Mouse (Mus musculus) midbrain, postnatal 0 days (tissue): ENCODE data around the gene Gm49027. TPM values are rescaled to one million over a fixed set of nuclear protein-coding genes. Genes with fewer than 3 reads are reported as not detected.

ENCODE experiments used
- ATAC-seq: fragments of 200-750 bp; cut with Nextera tagmentation; 2 replicates; pipeline ENCODE4 v1.8.0; 2017; ENCODE audit warnings: moderate number of reproducible peaks, mild to moderate bottlenecking, moderate TSS enrichment, moderate library complexity; ENCODE audit not compliant: low FRiP score
- DNase-seq: peaks from one replicate; pipeline ENCODE4 v3.0.0-alpha.2; 2015; ENCODE audit warnings: low spot score
- H3K27ac ChIP-seq: fragments of 300-500 bp; sonication (generic); 2 replicates; pipeline ENCODE4 v1.5.1; 2014; ENCODE audit warnings: low read depth, mild to moderate bottlenecking, low read length, mixed read lengths
- H3K27me3 ChIP-seq: fragments of 300-500 bp; sonication (generic); 2 replicates; pipeline ENCODE4 v1.6.1; 2014; ENCODE audit warnings: low read length, control low read depth, mixed read lengths; ENCODE audit not compliant: insufficient read depth
- H3K36me3 ChIP-seq: fragments of 300-500 bp; sonication (generic); 2 replicates; pipeline ENCODE4 v1.6.1; 2014; ENCODE audit warnings: low read length, control low read depth, mixed read lengths; ENCODE audit not compliant: insufficient read depth
- H3K4me1 ChIP-seq: fragments of 300-500 bp; sonication (generic); 2 replicates; pipeline ENCODE4 v1.6.1; 2014; ENCODE audit warnings: mild to moderate bottlenecking, control low read depth, antibody characterized with exemption, low read length, mixed read lengths; ENCODE audit not compliant: insufficient read depth
- H3K4me2 ChIP-seq: fragments of 300-500 bp; sonication (generic); 2 replicates; pipeline ENCODE4 v1.6.1; 2014; ENCODE audit warnings: low read depth, mild to moderate bottlenecking, low read length, mixed read lengths; ENCODE audit not compliant: poor library complexity, severe bottlenecking
- H3K4me3 ChIP-seq: fragments of 300-500 bp; sonication (generic); 2 replicates; pipeline ENCODE4 v1.5.1; 2014; ENCODE audit warnings: low read depth, mild to moderate bottlenecking, low read length, moderate library complexity
- H3K9ac ChIP-seq: fragments of 300-500 bp; sonication (generic); replicated peaks from 2 replicates; pipeline ENCODE4 v1.6.1; 2014; ENCODE audit warnings: mild to moderate bottlenecking, low read length, moderate library complexity, mixed read lengths; ENCODE audit not compliant: poor library complexity, severe bottlenecking
- H3K9me3 ChIP-seq: fragments of 300-500 bp; sonication (generic); 2 replicates; pipeline ENCODE4 v1.6.1; 2016; ENCODE audit warnings: low read length, control low read depth
- CTCF ChIP-seq: IDR thresholded peaks from 2 replicates; pipeline ENCODE4 v1.5.1; 2016; ENCODE audit warnings: antibody characterized with exemption, mild to moderate bottlenecking
- WGBS: fragments of 180-500 bp; shearing (Covaris S2); extraction: QIAGEN DNeasy Blood & Tissue Kit; methylation state at CpG from one replicate; pipeline ENCODE4 v1.1.7; 2014; 5-methylcytosine and 5-hydroxymethylcytosine counted together
- polyA plus RNA-seq: library from polyadenylated mRNA; unstranded; fragments of >200 nt; fragmentation: Nextera tagmentation; extraction: Ambion mirVana; gene quantifications from 2 replicates; pipeline ENCODE4 v1.2.1, GENCODE M21; 2015
- total RNA-seq: library from RNA; depleted of rRNA; stranded (reverse); fragments of >200 nt; gene quantifications from 2 replicates; pipeline ENCODE4 v1.2.3, GENCODE M21; 2014

Gene Gm49027
- total and polyA plus RNA-seq, 2 experiments from 2014 or later: 0.43 to 0.93 TPM

DNA sequence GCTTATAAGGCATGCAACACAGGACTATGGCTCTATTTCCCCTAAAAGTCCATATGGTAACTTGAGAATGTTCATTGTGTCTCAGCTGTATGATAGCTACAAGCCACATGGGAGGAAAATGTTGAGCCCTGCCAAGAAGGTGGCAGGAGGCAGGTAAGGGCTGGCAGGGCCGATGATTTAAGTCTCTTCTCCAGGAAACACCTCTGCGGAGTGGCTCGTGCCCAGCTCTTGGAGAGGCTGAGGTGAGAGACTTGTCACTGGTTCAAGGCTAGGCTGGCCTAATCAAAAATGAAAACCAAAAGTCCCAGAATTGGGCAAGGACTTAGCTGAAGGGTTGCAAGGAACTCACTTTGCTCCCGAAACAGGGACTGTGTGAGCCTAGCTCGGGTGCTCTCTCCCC is 15.1 kb downstream of the Gm49027 start, which contains the start of gene B3gnt4:
B3gnt4 (plus strand) TSS at position 301 of the 400 bp plus-strand sequence.
- no peak for DNase-seq
- no peaks in the 10 kb centered on the region for H3K27me3 ChIP-seq
- H3K4me1 ChIP-seq: no peaks in the 10 kb centered on the region
- H3K4me3 ChIP-seq: no peak within 1 kb of the TSS; the same call in 1 of the 2 replicates
- WGBS: 91% methylated on average over 5 of the region's 5 CpGs
- H3K9me3 ChIP-seq: no peaks in the 10 kb centered on the region
- no peak for TF ChIP-seq CTCF
- H3K9ac ChIP-seq: no peak within 1 kb of the TSS
- no peak within 1 kb of the TSS for H3K27ac ChIP-seq
- H3K4me2 ChIP-seq: peak within 1 kb of the TSS; percentile 71
- peaks cover 13% of the 10 kb centered on the region for H3K36me3 ChIP-seq
- ATAC-seq: no peak

DNA sequence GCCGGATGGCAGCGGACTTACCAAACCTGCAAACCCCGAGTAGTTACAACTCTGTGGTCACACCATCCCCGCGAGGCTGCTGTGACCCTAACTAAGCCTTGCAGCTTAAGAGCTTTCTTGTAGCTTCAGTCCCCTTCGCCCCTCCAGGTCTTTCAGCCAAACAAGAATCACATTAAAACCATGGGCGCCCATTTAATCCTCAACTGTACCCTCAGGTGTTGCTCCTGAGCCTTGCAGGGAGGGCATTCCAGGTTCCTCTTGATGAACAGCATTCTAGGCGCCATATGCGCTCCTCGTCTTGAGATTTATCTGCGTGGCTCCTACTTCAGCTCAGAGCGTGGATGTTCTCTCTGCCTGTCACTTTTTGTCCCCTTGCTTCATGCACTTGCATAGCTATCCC is 16.4 kb downstream of the Gm49027 start:
- peak overlapping the region; percentile 60 for H3K4me3 ChIP-seq
- no peak overlapping the region for H3K27ac ChIP-seq
- H3K4me2 ChIP-seq: peak overlapping the region; percentile 71
- H3K4me1 ChIP-seq: no peaks in the 10 kb centered on the region
- DNase-seq (no peak), ATAC-seq (no peak)
- 6% methylated on average over 12 of the region's 12 CpGs for WGBS
- no peak for TF ChIP-seq CTCF
- H3K9me3 ChIP-seq: no peaks in the 10 kb centered on the region
- H3K36me3 ChIP-seq: peaks cover 11% of the 10 kb centered on the region
- no peaks in the 10 kb centered on the region for H3K27me3 ChIP-seq
- peak overlapping the region; percentile 65 for H3K9ac ChIP-seq

GRCm38 (mm10) chr5:123507936-123508723 is 17.2 kb downstream of the Gm49027 start:
- H3K27me3 ChIP-seq: no peaks in the 10 kb centered on the region
- H3K27ac ChIP-seq: no peak overlapping the region
- H3K4me3 ChIP-seq: peak overlapping the region; percentile 60
- ATAC-seq: peak; percentile 92
- peak; percentile 60 for TF ChIP-seq CTCF
- H3K4me1 ChIP-seq: no peaks in the 10 kb centered on the region
- H3K9ac ChIP-seq: peak overlapping the region; percentile 65
- peaks cover 11% of the 10 kb centered on the region for H3K36me3 ChIP-seq
- no peaks in the 10 kb centered on the region for H3K9me3 ChIP-seq
- H3K4me2 ChIP-seq: peak overlapping the region; percentile 71
- WGBS: under 1% methylated on average over 50 of the region's 59 CpGs
- peak; percentile 95 for DNase-seq

- no peak overlapping the region for H3K27ac ChIP-seq
- H3K4me3 ChIP-seq: no peak overlapping the region
- TF ChIP-seq CTCF: no peak
- no peak overlapping the region for H3K4me2 ChIP-seq
- no peaks in the 10 kb centered on the region for H3K36me3 ChIP-seq
- no peak for ATAC-seq
- peaks cover 3% of the 10 kb centered on the region; the same call in 1 of the 2 replicates for H3K4me1 ChIP-seq
- no peaks in the 10 kb centered on the region for H3K9me3 ChIP-seq
- WGBS: 79% methylated on average over 4 of the region's 4 CpGs
- DNase-seq: no peak
- no peak overlapping the region for H3K9ac ChIP-seq
- no peaks in the 10 kb centered on the region for H3K27me3 ChIP-seq
Measured at GRCm38 (mm10) chr5:123501973-123502372, 23.3 kb downstream of the Gm49027 start.

GRCm38 (mm10) chr5:123499717-123500116 is 25.6 kb downstream of the Gm49027 start:
- H3K4me1 ChIP-seq: peaks cover 3% of the 10 kb centered on the region; the same call in 1 of the 2 replicates
- H3K27me3 ChIP-seq: no peaks in the 10 kb centered on the region
- no peak overlapping the region for H3K4me3 ChIP-seq
- ATAC-seq (no peak), DNase-seq (peak; percentile 72)
- 47% methylated on average over 4 of the region's 4 CpGs for WGBS
- TF ChIP-seq CTCF: peak; percentile 79
- no peak overlapping the region for H3K4me2 ChIP-seq
- H3K9me3 ChIP-seq: no peaks in the 10 kb centered on the region
- H3K9ac ChIP-seq: no peak overlapping the region
- no peaks in the 10 kb centered on the region for H3K36me3 ChIP-seq
- no peak overlapping the region for H3K27ac ChIP-seq

- 72% methylated on average over 9 of the region's 9 CpGs for WGBS
- DNase-seq (no peak), ATAC-seq (no peak)
- Histone ChIP-seq H3K4me1 (peaks cover 5% of the 10 kb centered on the region; the same call in 1 of the 2 replicates), H3K4me3 (no peak overlapping the region), H3K27me3 (no peaks in the 10 kb centered on the region), H3K36me3 (no peaks in the 10 kb centered on the region), H3K4me2 (no peak overlapping the region), H3K9ac (no peak overlapping the region), H3K27ac (no peak overlapping the region), H3K9me3 (no peaks in the 10 kb centered on the region)
- no peak for TF ChIP-seq CTCF
Measured at GRCm38 (mm10) chr5:123489935-123490334, 35.4 kb downstream of the Gm49027 start.
